Mouse (Mus musculus): ENCODE measurements at regions not wholly inside any gene's neighbourhood (a gene's known extent, or its start where the extent isn't known, plus 50 kb on each side); places are given as distances from the start of the nearest gene placed in this dataset.

GRCm38 (mm10) chr13:25594629-25595028 is 324.3 kb upstream of the Nrsn1 start:
- TF ChIP-seq ZNF384 (IDR thresholded peaks at IDR 0.05; ENCODE audit: low read depth, low read length) (no peak), CHD2 (IDR thresholded peaks at IDR 0.05; ENCODE audit: low read depth, low read length) (no peak)
